Mouse (Mus musculus) spleen, adult 12 weeks (tissue): ENCODE data around the gene Scgb1b29.
"Not testable (repeated sequence)": the region's sequence is repeated elsewhere in the genome, so short reads cannot be mapped to it uniquely, and the experiment has no call there.

ENCODE experiments used
- DNase-seq: peaks from one replicate; pipeline ENCODE4 v3.0.0; 2022; ENCODE audit warnings: low spot score

Gene Scgb1b29

GRCm38 (mm10) chr7:32441241-32441640 lies at the start of gene Scgb1b29:
Gene Scgb1b29, plus strand, starts transcription at chr7:32441541.
- not testable (repeated sequence) for DNase-seq

GRCm38 (mm10) chr7:32428636-32429035 lies 12.7 kb upstream of the Scgb1b29 start:
- DNase-seq = not testable (repeated sequence)
